Mouse (Mus musculus) embryonic facial prominence, embryonic 15.5 days (tissue): ENCODE measurements around the gene Tmem161a. TPM values are rescaled to one million over a fixed set of nuclear protein-coding genes. Genes with fewer than 3 reads are reported as not detected.
"Not testable (repeated sequence)": the region's sequence is repeated elsewhere in the genome, so short reads cannot be mapped to it uniquely, and the experiment has no call there.

ENCODE experiments used
- ATAC-seq: fragments of 200-750 bp; cut with Nextera tagmentation; 2 replicates; pipeline ENCODE4 v1.8.0; 2017; ENCODE audit warnings: low read depth, moderate TSS enrichment; ENCODE audit not compliant: insufficient number of reproducible peaks, low FRiP score, low TSS enrichment
- H3K27ac ChIP-seq: fragments of 300-500 bp; sonication (generic); replicated peaks from 2 replicates; pipeline ENCODE4 v1.5.1; 2015; ENCODE audit warnings: mild to moderate bottlenecking, inconsistent platforms
- H3K27me3 ChIP-seq: fragments of 300-500 bp; sonication (generic); 2 replicates; pipeline ENCODE4 v1.6.1; 2015; ENCODE audit warnings: inconsistent platforms
- H3K36me3 ChIP-seq: fragments of 300-500 bp; sonication (generic); 2 replicates; pipeline ENCODE4 v1.6.1; 2015; ENCODE audit warnings: mild to moderate bottlenecking, inconsistent platforms
- H3K4me1 ChIP-seq: fragments of 300-500 bp; sonication (generic); 2 replicates; pipeline ENCODE4 v1.6.1; 2015; ENCODE audit warnings: inconsistent platforms
- H3K4me2 ChIP-seq: fragments of 300-500 bp; sonication (generic); replicated peaks from 2 replicates; pipeline ENCODE4 v1.6.1; 2015; ENCODE audit warnings: mild to moderate bottlenecking, inconsistent platforms
- H3K4me3 ChIP-seq: fragments of 300-500 bp; sonication (generic); replicated peaks from 2 replicates; pipeline ENCODE4 v1.5.1; 2015; ENCODE audit warnings: mild to moderate bottlenecking, inconsistent platforms
- H3K9ac ChIP-seq: fragments of 300-500 bp; sonication (generic); 2 replicates; pipeline ENCODE4 v1.6.1; 2015; ENCODE audit warnings: inconsistent platforms
- H3K9me3 ChIP-seq: fragments of 300-500 bp; sonication (generic); replicated peaks from 2 replicates; pipeline ENCODE4 v1.6.1; 2016; ENCODE audit warnings: inconsistent platforms
- WGBS: fragments of 180-500 bp; shearing (Covaris S2); methylation state at CpG from one replicate; pipeline ENCODE4 v1.1.7; 2015; 5-methylcytosine and 5-hydroxymethylcytosine counted together
- polyA plus RNA-seq: library from polyadenylated mRNA; unstranded; fragments of >200 nt; fragmentation: Nextera tagmentation; extraction: Ambion mirVana; gene quantifications from 2 replicates; pipeline ENCODE4 v1.2.1, GENCODE M21; 2015

Gene Tmem161a
- polyA plus RNA-seq, 1 experiment from 2014 or later, result 77.3 TPM

GRCm38 (mm10) chr8:70211726-70212111 lies 39.6 kb downstream of the Tmem161a start:
- Histone ChIP-seq H3K4me1 (peaks cover 24% of the 10 kb centered on the region), H3K36me3 (no peaks in the 10 kb centered on the region), H3K27ac (peak overlapping the region; percentile 68), H3K27me3 (no peaks in the 10 kb centered on the region), H3K9me3 (no peaks in the 10 kb centered on the region), H3K4me3 (peak overlapping the region; percentile 82), H3K4me2 (peak overlapping the region; percentile 97), H3K9ac (peak overlapping the region; percentile 58)
- ATAC-seq, result no peak
- WGBS, result 2% methylated on average over 31 of the region's 31 CpGs

- H3K27me3 ChIP-seq, result no peaks in the 10 kb centered on the region
- H3K9ac ChIP-seq, result peak within 1 kb of the TSS; percentile 58
- peak; percentile 98 for ATAC-seq
- peak within 1 kb of the TSS; percentile 69 for H3K27ac ChIP-seq
- H3K9me3 ChIP-seq, result no peaks in the 10 kb centered on the region
- peak within 1 kb of the TSS; percentile 82 for H3K4me3 ChIP-seq
- WGBS, result under 1% methylated on average over 66 of the region's 66 CpGs
- peak within 1 kb of the TSS; percentile 97 for H3K4me2 ChIP-seq
- peaks cover 24% of the 10 kb centered on the region for H3K4me1 ChIP-seq
- H3K36me3 ChIP-seq, result no peaks in the 10 kb centered on the region
These were observed 40.2 kb downstream of the Tmem161a start, which contains the start of gene Slc25a42 for GRCm38 (mm10) chr8:70212112-70213055. Gene Slc25a42, minus strand, starts transcription at chr8:70212305.

GRCm38 (mm10) chr8:70214411-70214810 lies 42.3 kb downstream of the Tmem161a start:
- no peak overlapping the region for H3K27ac ChIP-seq
- H3K27me3 ChIP-seq, result no peaks in the 10 kb centered on the region
- peaks cover 24% of the 10 kb centered on the region for H3K4me1 ChIP-seq
- no peaks in the 10 kb centered on the region for H3K36me3 ChIP-seq
- H3K9ac ChIP-seq, result no peak overlapping the region
- H3K4me3 ChIP-seq, result no peak overlapping the region
- WGBS, result 57% methylated on average over 3 of the region's 3 CpGs
- H3K9me3 ChIP-seq, result no peaks in the 10 kb centered on the region
- H3K4me2 ChIP-seq, result no peak overlapping the region
- no peak for ATAC-seq

GRCm38 (mm10) chr8:70215092-70215491 lies 42.9 kb downstream of the Tmem161a start:
- Histone ChIP-seq H3K36me3 (no peaks in the 10 kb centered on the region), H3K4me1 (peaks cover 19% of the 10 kb centered on the region), H3K4me2 (no peak overlapping the region), H3K9ac (no peak overlapping the region), H3K27me3 (no peaks in the 10 kb centered on the region), H3K4me3 (no peak overlapping the region), H3K9me3 (no peaks in the 10 kb centered on the region), H3K27ac (no peak overlapping the region)
- ATAC-seq, result no peak
- WGBS, result 67% methylated on average over 5 of the region's 5 CpGs

- H3K9ac ChIP-seq, H3K27ac ChIP-seq, ATAC-seq, H3K4me1 ChIP-seq, H3K4me3 ChIP-seq, H3K27me3 ChIP-seq, H3K4me2 ChIP-seq, H3K9me3 ChIP-seq, H3K36me3 ChIP-seq: not testable (repeated sequence)
- WGBS, result 76% methylated on average over 3 of the region's 3 CpGs
These were observed 44.0 kb downstream of the Tmem161a start for GRCm38 (mm10) chr8:70216161-70216560.

- Histone ChIP-seq H3K4me1 (peaks cover 6% of the 10 kb centered on the region; the same call in 1 of the 2 replicates), H3K27me3 (no peaks in the 10 kb centered on the region), H3K36me3 (peaks cover 7% of the 10 kb centered on the region; the same call in 1 of the 2 replicates), H3K4me3 (no peak overlapping the region), H3K9me3 (no peaks in the 10 kb centered on the region), H3K4me2 (no peak overlapping the region), H3K9ac (no peak overlapping the region), H3K27ac (no peak overlapping the region)
- ATAC-seq, result no peak
- WGBS, result 61% methylated on average over 1 of the region's 1 CpGs
These were observed 44.4 kb downstream of the Tmem161a start for GRCm38 (mm10) chr8:70216566-70216965.

GRCm38 (mm10) chr8:70217441-70217840 lies 45.3 kb downstream of the Tmem161a start:
- no peak overlapping the region for H3K27ac ChIP-seq
- 0 out of 2 replicates have a peak, but pooled peaks cover 4% of the 10 kb centered on the region for H3K4me1 ChIP-seq
- no peak overlapping the region for H3K4me3 ChIP-seq
- H3K9ac ChIP-seq, result no peak overlapping the region
- no peak for ATAC-seq
- H3K36me3 ChIP-seq, result peaks cover 16% of the 10 kb centered on the region; the same call in 1 of the 2 replicates
- H3K4me2 ChIP-seq, result no peak overlapping the region
- no peaks in the 10 kb centered on the region for H3K9me3 ChIP-seq
- H3K27me3 ChIP-seq, result no peaks in the 10 kb centered on the region

GRCm38 (mm10) chr8:70219107-70219684 lies 47.0 kb downstream of the Tmem161a start:
- no peak overlapping the region for H3K4me3 ChIP-seq
- no peak for ATAC-seq
- WGBS, result 55% methylated on average over 5 of the region's 5 CpGs

GRCm38 (mm10) chr8:70220236-70220840 lies 48.2 kb downstream of the Tmem161a start:
- Histone ChIP-seq H3K4me3 (no peak overlapping the region), H3K27me3 (no peaks in the 10 kb centered on the region), H3K4me1 (no peaks in the 10 kb centered on the region), H3K27ac (no peak overlapping the region), H3K36me3 (peaks cover 41% of the 10 kb centered on the region), H3K4me2 (no peak overlapping the region), H3K9me3 (no peaks in the 10 kb centered on the region), H3K9ac (no peak overlapping the region)
- no peak for ATAC-seq
- 73% methylated on average over 8 of the region's 8 CpGs for WGBS

More at GRCm38 (mm10) chr8:70219107-70219684, 47.0 kb downstream of the Tmem161a start:
- Histone ChIP-seq H3K4me2 (no peak overlapping the region), H3K9ac (no peak overlapping the region), H3K27ac (no peak overlapping the region), H3K27me3 (no peaks in the 10 kb centered on the region), H3K36me3 (peaks cover 30% of the 10 kb centered on the region), H3K9me3 (no peaks in the 10 kb centered on the region), H3K4me1 (no peaks in the 10 kb centered on the region)

- Histone ChIP-seq H3K27ac (no peak overlapping the region), H3K4me2 (no peak overlapping the region), H3K36me3 (peaks cover 46% of the 10 kb centered on the region), H3K4me3 (no peak overlapping the region), H3K9ac (no peak overlapping the region), H3K9me3 (no peaks in the 10 kb centered on the region), H3K4me1 (no peaks in the 10 kb centered on the region), H3K27me3 (no peaks in the 10 kb centered on the region)
- WGBS, result 94% methylated on average over 3 of the region's 3 CpGs
- ATAC-seq, result no peak
These were observed 48.8 kb downstream of the Tmem161a start for GRCm38 (mm10) chr8:70220911-70221310.

- 91% methylated on average over 12 of the region's 12 CpGs for WGBS
- no peak overlapping the region for H3K4me3 ChIP-seq
- H3K27me3 ChIP-seq, result no peaks in the 10 kb centered on the region
- H3K9ac ChIP-seq, result no peak overlapping the region
- peaks cover 47% of the 10 kb centered on the region for H3K36me3 ChIP-seq
- H3K27ac ChIP-seq, result no peak overlapping the region
- no peak for ATAC-seq
- no peaks in the 10 kb centered on the region for H3K9me3 ChIP-seq
- no peak overlapping the region for H3K4me2 ChIP-seq
- H3K4me1 ChIP-seq, result no peaks in the 10 kb centered on the region
These were observed 49.9 kb downstream of the Tmem161a start for GRCm38 (mm10) chr8:70222041-70222440.
